Mouse (Mus musculus): ENCODE data around the gene 3830406C13Rik.

The 3830406C13Rik gene

GRCm38 (mm10) chr14:12343451-12343941, 59.5 kb downstream of the 3830406C13Rik start:
- DNase-seq = peak; percentile 53

DNA sequence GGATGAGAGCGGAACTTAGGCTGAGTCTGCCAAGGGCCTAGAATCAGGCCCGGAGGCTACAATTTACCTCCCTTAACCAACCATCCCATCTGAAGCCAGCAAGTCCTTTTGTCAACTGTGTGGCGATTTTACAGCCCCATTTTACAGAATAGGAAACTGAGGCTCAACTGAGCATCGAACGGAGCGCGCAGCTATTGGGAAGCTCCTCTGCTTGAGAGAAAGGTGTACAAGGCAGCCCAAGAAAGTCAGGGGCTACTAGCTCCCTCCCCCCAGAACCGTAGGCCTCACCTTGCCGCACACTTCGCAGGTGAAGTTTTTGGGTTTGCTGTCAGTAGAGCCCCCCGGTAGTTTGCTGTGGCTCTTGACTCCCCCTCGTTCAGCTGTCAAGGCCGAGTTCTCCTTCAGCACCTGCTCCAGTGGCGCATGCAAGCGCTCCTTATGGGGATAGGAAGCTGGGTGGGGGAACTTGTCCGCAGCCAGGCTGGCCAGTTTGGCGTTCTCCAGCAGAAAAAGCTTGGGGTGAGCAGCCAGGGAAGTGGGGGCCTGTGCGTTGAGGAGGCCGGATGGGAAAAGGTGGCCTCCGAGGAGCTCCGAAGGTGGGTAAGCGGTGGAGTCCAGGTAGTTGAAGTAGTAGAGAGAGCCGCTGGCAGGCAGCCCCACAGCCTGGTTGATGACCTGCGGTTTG, 60.2 kb downstream of the 3830406C13Rik start:
- peak; percentile 18 for DNase-seq

GRCm38 (mm10) chr14:12344746-12345240, 60.8 kb downstream of the 3830406C13Rik start:
- peak; percentile 55 for DNase-seq

DNA sequence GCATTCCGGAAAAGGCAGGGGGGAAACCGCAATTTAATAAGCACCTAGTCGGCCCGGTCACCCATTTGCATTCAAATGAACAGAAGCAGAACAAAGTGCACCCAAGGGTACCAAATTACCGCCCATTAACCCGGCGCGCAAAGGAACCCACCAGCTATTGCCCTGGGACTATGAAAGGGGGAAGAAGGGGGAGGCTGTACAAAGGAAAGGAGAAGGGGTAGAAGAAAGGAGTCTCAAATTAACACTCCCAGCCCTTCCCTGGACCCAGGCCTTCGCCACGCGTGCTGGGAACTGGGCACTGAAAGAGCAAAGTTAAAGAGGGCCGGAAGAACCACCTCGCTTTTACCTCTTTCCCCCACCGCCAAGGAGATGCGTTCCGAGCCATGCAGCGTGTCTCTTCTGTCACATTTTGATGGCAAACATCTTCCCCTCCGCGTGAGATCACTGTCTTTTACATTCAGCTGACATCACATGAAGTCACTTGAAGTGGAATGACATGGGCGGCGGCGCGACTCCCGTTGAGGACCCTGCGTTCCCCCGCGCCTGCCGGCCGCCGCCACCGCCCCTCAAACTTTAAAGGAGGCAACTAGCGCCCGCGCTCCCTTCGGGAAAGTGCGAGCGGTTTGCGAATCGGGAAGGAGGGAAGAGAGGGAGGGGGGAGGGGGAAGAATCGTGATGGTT, 61.4 kb downstream of the 3830406C13Rik start:
- peak; percentile 56 for DNase-seq

- DNase-seq = peak; percentile 53
These were observed 62.3 kb downstream of the 3830406C13Rik start for GRCm38 (mm10) chr14:12346011-12346864.

DNA sequence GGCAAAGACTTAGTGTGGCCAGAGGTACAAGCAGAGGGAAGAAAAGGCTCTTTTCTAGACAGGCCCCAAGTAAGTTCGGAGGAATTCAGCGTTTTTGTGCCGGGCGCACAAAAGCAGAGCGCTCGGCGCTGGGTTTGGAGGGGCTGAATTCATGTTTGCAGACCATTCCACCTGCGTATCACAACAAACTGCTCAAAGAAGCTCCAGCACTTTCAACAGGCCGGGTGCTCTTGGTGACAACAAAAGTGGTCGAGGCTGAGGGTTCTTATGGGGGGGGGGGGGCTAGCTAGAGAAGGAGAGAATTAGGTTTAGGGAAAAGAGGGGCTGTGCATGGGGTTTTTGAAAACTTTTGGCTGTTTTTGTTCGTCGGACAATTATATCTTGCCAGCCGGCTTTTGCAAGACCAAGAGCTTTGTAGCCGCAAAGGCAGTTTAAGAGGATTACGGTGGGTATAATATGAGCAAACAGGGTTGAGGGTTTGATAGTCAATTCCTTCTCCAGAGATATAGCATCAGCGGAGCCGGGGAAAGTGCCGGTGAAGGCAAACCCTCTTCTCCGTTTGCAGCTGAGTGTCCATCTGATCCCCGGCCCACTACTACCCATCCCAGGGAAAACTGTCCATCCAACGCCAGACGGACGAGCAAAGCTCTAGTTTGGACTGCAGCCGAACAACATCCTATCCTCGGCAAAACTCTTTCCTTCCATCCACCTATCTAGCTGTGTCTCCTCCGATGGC, 63.1 kb downstream of the 3830406C13Rik start:
- peak; percentile 68 for DNase-seq

- DNase-seq = no peak
These were observed 64.1 kb downstream of the 3830406C13Rik start, which contains the start of gene Fezf2 for GRCm38 (mm10) chr14:12348089-12348488. Gene Fezf2 (minus strand): TSS chr14:12348189.

DNA sequence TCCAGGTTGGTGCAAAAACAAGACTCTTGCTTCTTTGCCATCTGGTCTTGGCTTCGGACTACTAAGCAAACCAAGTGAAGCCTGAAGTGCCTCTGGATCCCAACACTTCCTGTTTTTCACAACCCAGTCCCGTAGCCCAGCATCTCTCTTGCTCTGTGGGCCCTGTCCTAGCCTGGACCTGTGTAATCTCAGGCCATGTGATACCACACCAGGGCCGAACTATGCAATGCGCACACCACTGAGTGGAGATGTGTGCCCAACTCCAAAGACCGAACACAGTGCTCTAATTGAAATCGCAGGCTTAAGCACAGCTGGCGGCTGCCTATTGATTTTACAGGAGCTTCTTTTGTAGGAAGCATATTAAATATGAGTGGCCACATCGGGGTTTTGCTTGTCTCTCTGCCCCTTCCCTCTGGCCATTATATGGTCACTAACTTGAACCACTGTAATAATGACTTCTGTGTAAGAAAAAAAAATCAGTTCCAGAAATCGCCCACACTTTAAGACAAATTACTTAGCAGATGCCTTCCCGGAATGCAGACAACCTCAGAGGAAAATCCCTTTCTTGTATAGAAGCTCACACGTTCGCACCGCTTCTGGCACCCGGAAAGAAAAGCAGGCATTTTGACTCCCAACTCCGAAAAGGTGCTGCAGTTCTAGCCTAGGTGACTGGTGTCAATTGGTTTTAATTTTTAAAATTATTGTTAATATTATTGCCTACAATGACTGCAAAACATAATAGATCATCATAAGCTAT, 65.5 kb downstream of the 3830406C13Rik start:
- peak; percentile 25 for DNase-seq

DNA sequence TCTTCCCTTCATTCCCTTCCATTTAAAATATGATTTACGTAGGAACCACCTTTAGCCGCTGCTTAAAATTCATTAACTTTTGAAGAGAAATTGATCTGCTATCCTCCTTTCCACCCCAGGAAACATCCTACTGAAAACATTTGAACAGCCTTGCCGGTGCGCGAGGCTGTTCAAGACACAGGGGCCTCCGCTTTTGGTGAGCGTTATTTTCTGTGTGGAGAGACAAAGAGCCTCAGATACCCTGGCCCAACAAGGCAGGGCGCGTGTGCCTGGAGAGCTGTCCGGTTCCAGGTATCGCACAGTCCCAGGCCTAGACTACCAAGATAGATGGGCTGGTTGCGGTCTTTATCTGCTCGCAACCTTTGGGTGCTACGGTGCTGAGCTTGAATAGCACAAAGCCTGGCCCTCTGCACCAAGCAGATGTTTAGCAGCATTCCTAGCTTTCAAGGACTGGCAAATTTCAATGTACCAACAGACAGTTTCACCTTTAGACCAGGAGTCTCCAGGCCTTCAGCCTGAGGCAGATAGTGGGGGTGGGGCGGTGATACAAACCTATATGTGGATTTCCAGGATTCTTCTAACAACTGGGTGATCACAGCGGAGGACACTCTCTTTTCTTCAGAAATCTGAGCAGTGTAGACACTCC, 66.4 kb downstream of the 3830406C13Rik start:
- peak; percentile 34 for DNase-seq

All from embryo, embryonic 11 days (tissue).